Mouse (Mus musculus): ENCODE data around the gene Gabpb2.
A peak's percentile ranks its signal among the peaks of the same experiment; 100 is the strongest.

Gabpb2 gene

GRCm38 (mm10) chr3:95217255-95218134 lies at the start of gene Gabpb2:
TSS of gene Gabpb2 (minus strand) at chr3:95217916.
- peak; percentile 96 for DNase-seq (ENCODE audit: low read depth, low spot score)

GRCm38 (mm10) chr3:95266052-95266451 lies 48.3 kb upstream of the Gabpb2 start:
- no peak for DNase-seq (ENCODE audit: low read depth, low spot score)

- DNase-seq (ENCODE audit: low read depth, low spot score) = no peak
Measured at GRCm38 (mm10) chr3:95264724-95265123, 47.0 kb upstream of the Gabpb2 start.

GRCm38 (mm10) chr3:95263089-95263739 lies 45.5 kb upstream of the Gabpb2 start:
- DNase-seq (ENCODE audit: low read depth, low spot score) = peak; percentile 62

GRCm38 (mm10) chr3:95261975-95262374 lies 44.3 kb upstream of the Gabpb2 start:
- DNase-seq (ENCODE audit: low read depth, low spot score) = no peak

- DNase-seq (ENCODE audit: low read depth, low spot score) = no peak
Measured at GRCm38 (mm10) chr3:95256931-95257330, 39.2 kb upstream of the Gabpb2 start.

- DNase-seq (ENCODE audit: low read depth, low spot score) = no peak
Measured at GRCm38 (mm10) chr3:95250783-95251424, 33.2 kb upstream of the Gabpb2 start, which contains the start of gene Bnipl. TSS of gene Bnipl (minus strand) at chr3:95251193.

- DNase-seq (ENCODE audit: low read depth, low spot score) = no peak
Measured at GRCm38 (mm10) chr3:95250361-95250760, 32.6 kb upstream of the Gabpb2 start.

GRCm38 (mm10) chr3:95247660-95248336 lies 30.1 kb upstream of the Gabpb2 start:
- DNase-seq (ENCODE audit: low read depth, low spot score) = no peak

- no peak for DNase-seq (ENCODE audit: low read depth, low spot score)
Measured at GRCm38 (mm10) chr3:95246465-95247231, 28.9 kb upstream of the Gabpb2 start.

- no peak for DNase-seq (ENCODE audit: low read depth, low spot score)
Measured at GRCm38 (mm10) chr3:95243086-95243485, 25.4 kb upstream of the Gabpb2 start.

GRCm38 (mm10) chr3:95241498-95241897 lies 23.8 kb upstream of the Gabpb2 start, which contains the start of gene Gm128:
TSS of gene Gm128 (minus strand) at chr3:95241598.
- DNase-seq (ENCODE audit: low read depth, low spot score) = no peak

- no peak for DNase-seq (ENCODE audit: low read depth, low spot score)
Measured at GRCm38 (mm10) chr3:95240900-95241299, 23.2 kb upstream of the Gabpb2 start.

- DNase-seq (ENCODE audit: low read depth, low spot score) = no peak
Measured at GRCm38 (mm10) chr3:95239971-95240370, 22.3 kb upstream of the Gabpb2 start.

- DNase-seq (ENCODE audit: low read depth, low spot score) = no peak
Measured at GRCm38 (mm10) chr3:95239022-95239421, 21.3 kb upstream of the Gabpb2 start.

- DNase-seq (ENCODE audit: low read depth, low spot score) = no peak
Measured at GRCm38 (mm10) chr3:95237541-95238099, 19.9 kb upstream of the Gabpb2 start.

GRCm38 (mm10) chr3:95235386-95236301 lies 17.9 kb upstream of the Gabpb2 start:
- no peak for DNase-seq (ENCODE audit: low read depth, low spot score)

GRCm38 (mm10) chr3:95233303-95233980 lies 15.7 kb upstream of the Gabpb2 start:
- DNase-seq (ENCODE audit: low read depth, low spot score) = no peak

GRCm38 (mm10) chr3:95232771-95233170 lies 15.1 kb upstream of the Gabpb2 start:
- DNase-seq (ENCODE audit: low read depth, low spot score) = no peak
